Mouse (Mus musculus) neural tube, embryonic 14.5 days (tissue): ENCODE measurements around the gene Fkrp. TPM values are rescaled to one million over a fixed set of nuclear protein-coding genes. Genes with fewer than 3 reads are reported as not detected.

ENCODE experiments used
- ATAC-seq: fragments of 200-750 bp; cut with Nextera tagmentation; 2 replicates; pipeline ENCODE4 v1.8.0; 2017; ENCODE audit warnings: low read depth, mild to moderate bottlenecking, moderate TSS enrichment, moderate library complexity
- H3K27ac ChIP-seq: fragments of 300-500 bp; sonication (generic); 2 replicates; pipeline ENCODE4 v1.5.1; 2014; ENCODE audit warnings: low read depth, mild to moderate bottlenecking, control low read depth, low read length, moderate library complexity, mixed read lengths
- H3K27me3 ChIP-seq: fragments of 300-500 bp; sonication (generic); 2 replicates; pipeline ENCODE4 v1.6.1; 2014; ENCODE audit warnings: low read length; ENCODE audit not compliant: control insufficient read depth, insufficient read depth
- H3K36me3 ChIP-seq: fragments of 300-500 bp; sonication (generic); 2 replicates; pipeline ENCODE4 v1.6.1; 2014; ENCODE audit warnings: low read length, mixed read lengths; ENCODE audit not compliant: control insufficient read depth, insufficient read depth
- H3K4me1 ChIP-seq: fragments of 300-500 bp; sonication (generic); 2 replicates; pipeline ENCODE4 v1.6.1; 2014; ENCODE audit warnings: low read length; ENCODE audit not compliant: control insufficient read depth, insufficient read depth
- H3K4me2 ChIP-seq: fragments of 300-500 bp; sonication (generic); 2 replicates; pipeline ENCODE4 v1.6.1; 2014; ENCODE audit warnings: mild to moderate bottlenecking, low read depth, low read length, control low read depth
- H3K4me3 ChIP-seq: fragments of 300-500 bp; sonication (generic); 2 replicates; pipeline ENCODE4 v1.5.1; 2014; ENCODE audit warnings: low read depth, low read length, control low read depth, mixed read lengths
- H3K9ac ChIP-seq: fragments of 300-500 bp; sonication (generic); replicated peaks from 2 replicates; pipeline ENCODE4 v1.6.1; 2014; ENCODE audit warnings: low read depth, mild to moderate bottlenecking, control low read depth, low read length, mixed read lengths
- H3K9me3 ChIP-seq: fragments of 300-500 bp; sonication (generic); 2 replicates; pipeline ENCODE4 v1.6.1; 2016; ENCODE audit warnings: low read length; ENCODE audit not compliant: control insufficient read depth
- WGBS: fragments of 180-500 bp; shearing (Covaris S2); extraction: QIAGEN DNeasy Blood & Tissue Kit; methylation state at CpG from one replicate; pipeline ENCODE4 v1.1.7; 2014; 5-methylcytosine and 5-hydroxymethylcytosine counted together
- polyA plus RNA-seq: library from polyadenylated mRNA; unstranded; fragments of >200 nt; fragmentation: Nextera tagmentation; extraction: Ambion mirVana; gene quantifications from 2 replicates; pipeline ENCODE4 v1.2.1, GENCODE M21; 2014

Fkrp gene
- polyA plus RNA-seq, 1 experiment from 2014 or later: 44.5 TPM

- Histone ChIP-seq H3K36me3 (peaks cover 44% of the 10 kb centered on the region), H3K9me3 (no peaks in the 10 kb centered on the region), H3K27ac (no peak overlapping the region), H3K4me2 (no peak overlapping the region), H3K27me3 (no peaks in the 10 kb centered on the region), H3K9ac (no peak overlapping the region), H3K4me3 (no peak overlapping the region), H3K4me1 (peaks cover 9% of the 10 kb centered on the region)
- 86% methylated on average over 6 of the region's 6 CpGs for WGBS
- no peak for ATAC-seq
Observed at GRCm38 (mm10) chr7:16838804-16839426, 22.4 kb upstream of the Fkrp start.

- peaks cover 51% of the 10 kb centered on the region for H3K36me3 ChIP-seq
- no peak overlapping the region for H3K4me2 ChIP-seq
- no peak for ATAC-seq
- no peaks in the 10 kb centered on the region for H3K27me3 ChIP-seq
- H3K9me3 ChIP-seq: no peaks in the 10 kb centered on the region
- H3K9ac ChIP-seq: no peak overlapping the region
- H3K27ac ChIP-seq: no peak overlapping the region
- H3K4me3 ChIP-seq: no peak overlapping the region
- H3K4me1 ChIP-seq: 0 out of 2 replicates have a peak, but pooled peaks cover 4% of the 10 kb centered on the region
- 93% methylated on average over 18 of the region's 18 CpGs for WGBS
Observed at GRCm38 (mm10) chr7:16837916-16838803, 21.6 kb upstream of the Fkrp start.

GRCm38 (mm10) chr7:16830449-16830848 is 13.9 kb upstream of the Fkrp start:
- Histone ChIP-seq H3K27ac (no peak overlapping the region), H3K27me3 (no peaks in the 10 kb centered on the region), H3K4me1 (no peaks in the 10 kb centered on the region), H3K9me3 (no peaks in the 10 kb centered on the region), H3K4me2 (no peak overlapping the region), H3K36me3 (peaks cover 66% of the 10 kb centered on the region), H3K9ac (no peak overlapping the region), H3K4me3 (no peak overlapping the region)
- no peak for ATAC-seq
- 89% methylated on average over 9 of the region's 9 CpGs for WGBS

GRCm38 (mm10) chr7:16827274-16827673 is 10.7 kb upstream of the Fkrp start:
- no peak overlapping the region for H3K9ac ChIP-seq
- peaks cover 64% of the 10 kb centered on the region for H3K36me3 ChIP-seq
- no peaks in the 10 kb centered on the region for H3K9me3 ChIP-seq
- no peak for ATAC-seq
- no peak overlapping the region for H3K4me3 ChIP-seq
- no peak overlapping the region for H3K4me2 ChIP-seq
- no peak overlapping the region for H3K27ac ChIP-seq
- H3K4me1 ChIP-seq: no peaks in the 10 kb centered on the region
- 85% methylated on average over 4 of the region's 4 CpGs for WGBS
- H3K27me3 ChIP-seq: no peaks in the 10 kb centered on the region

- 84% methylated on average over 5 of the region's 5 CpGs for WGBS
- Histone ChIP-seq H3K9me3 (no peaks in the 10 kb centered on the region), H3K36me3 (peaks cover 56% of the 10 kb centered on the region), H3K4me2 (no peak overlapping the region), H3K27me3 (no peaks in the 10 kb centered on the region), H3K9ac (no peak overlapping the region), H3K4me3 (no peak overlapping the region), H3K4me1 (peaks cover 6% of the 10 kb centered on the region), H3K27ac (no peak overlapping the region)
- no peak for ATAC-seq
Observed at GRCm38 (mm10) chr7:16826571-16826970, 10.0 kb upstream of the Fkrp start.

- Histone ChIP-seq H3K4me3 (no peak overlapping the region), H3K4me2 (no peak overlapping the region), H3K36me3 (peaks cover 49% of the 10 kb centered on the region), H3K27ac (no peak overlapping the region), H3K27me3 (no peaks in the 10 kb centered on the region), H3K4me1 (peaks cover 14% of the 10 kb centered on the region), H3K9me3 (no peaks in the 10 kb centered on the region), H3K9ac (no peak overlapping the region)
- whole genome bisulfite sequencing: 84% methylated on average over 10 of the region's 10 CpGs
- ATAC-seq: no peak
Observed at GRCm38 (mm10) chr7:16825785-16826184, 9.3 kb upstream of the Fkrp start.

GRCm38 (mm10) chr7:16823734-16824133 is 7.2 kb upstream of the Fkrp start:
- 78% methylated on average over 5 of the region's 5 CpGs for WGBS
- no peak overlapping the region for H3K4me2 ChIP-seq
- H3K4me3 ChIP-seq: no peak overlapping the region
- H3K9me3 ChIP-seq: no peaks in the 10 kb centered on the region
- peaks cover 34% of the 10 kb centered on the region for H3K4me1 ChIP-seq
- ATAC-seq: no peak
- H3K36me3 ChIP-seq: peaks cover 32% of the 10 kb centered on the region
- no peak overlapping the region for H3K27ac ChIP-seq
- H3K9ac ChIP-seq: no peak overlapping the region
- H3K27me3 ChIP-seq: no peaks in the 10 kb centered on the region

GRCm38 (mm10) chr7:16821669-16822101 is 5.2 kb upstream of the Fkrp start:
- no peak overlapping the region for H3K4me2 ChIP-seq
- H3K4me1 ChIP-seq: peaks cover 49% of the 10 kb centered on the region
- H3K9me3 ChIP-seq: no peaks in the 10 kb centered on the region
- H3K4me3 ChIP-seq: no peak overlapping the region
- no peak overlapping the region for H3K9ac ChIP-seq
- no peak overlapping the region for H3K27ac ChIP-seq
- ATAC-seq: no peak
- 86% methylated on average over 4 of the region's 4 CpGs for WGBS
- H3K27me3 ChIP-seq: no peaks in the 10 kb centered on the region
- H3K36me3 ChIP-seq: peaks cover 28% of the 10 kb centered on the region

- Histone ChIP-seq H3K36me3 (peaks cover 24% of the 10 kb centered on the region), H3K9ac (no peak overlapping the region), H3K9me3 (no peaks in the 10 kb centered on the region), H3K27me3 (no peaks in the 10 kb centered on the region), H3K4me1 (peaks cover 49% of the 10 kb centered on the region), H3K4me3 (no peak overlapping the region), H3K4me2 (no peak overlapping the region), H3K27ac (no peak overlapping the region)
- no peak for ATAC-seq
- 47% methylated on average over 3 of the region's 3 CpGs for WGBS
Observed at GRCm38 (mm10) chr7:16821091-16821490, 4.6 kb upstream of the Fkrp start.
